Mouse (Mus musculus) left cerebral cortex, postnatal 14 days (tissue): ENCODE measurements around the gene Tmem217. TPM values are rescaled to one million over a fixed set of nuclear protein-coding genes. Genes with fewer than 3 reads are reported as not detected.

Experiments
- DNase-seq, 2 experiments: peaks; one replicate each; pipeline ENCODE4 v3.0.0; 2021 to 2022; ENCODE audit warnings: low spot score in 2 of 2, mixed read lengths in 1 of 2
- intact Hi-C: fragments of 180-260 bp; cut with DNase I; formaldehyde crosslinking; loops from one replicate; pipeline ENCODE4 v1.15.1; 2025
- total RNA-seq, 2 experiments: library from RNA; stranded (reverse); gene quantifications; 2 replicates each; pipeline ENCODE4 v1.2.3; 2021

Gene Tmem217
- total RNA-seq, 2 experiments from 2014 or later, result 0.68 TPM; not detected in 1

- peak; percentile 22 to 52 for DNase-seq
- intact Hi-C loops, result loop anchor here (2.0 to 5.0 kb wide), 2 partner anchors 55 to 96 kb away; no protein-coding TSS in a partner anchor
These were observed 59.7 kb downstream of the Tmem217 start for GRCm38 (mm10) chr17:29492269-29493191.

DNA sequence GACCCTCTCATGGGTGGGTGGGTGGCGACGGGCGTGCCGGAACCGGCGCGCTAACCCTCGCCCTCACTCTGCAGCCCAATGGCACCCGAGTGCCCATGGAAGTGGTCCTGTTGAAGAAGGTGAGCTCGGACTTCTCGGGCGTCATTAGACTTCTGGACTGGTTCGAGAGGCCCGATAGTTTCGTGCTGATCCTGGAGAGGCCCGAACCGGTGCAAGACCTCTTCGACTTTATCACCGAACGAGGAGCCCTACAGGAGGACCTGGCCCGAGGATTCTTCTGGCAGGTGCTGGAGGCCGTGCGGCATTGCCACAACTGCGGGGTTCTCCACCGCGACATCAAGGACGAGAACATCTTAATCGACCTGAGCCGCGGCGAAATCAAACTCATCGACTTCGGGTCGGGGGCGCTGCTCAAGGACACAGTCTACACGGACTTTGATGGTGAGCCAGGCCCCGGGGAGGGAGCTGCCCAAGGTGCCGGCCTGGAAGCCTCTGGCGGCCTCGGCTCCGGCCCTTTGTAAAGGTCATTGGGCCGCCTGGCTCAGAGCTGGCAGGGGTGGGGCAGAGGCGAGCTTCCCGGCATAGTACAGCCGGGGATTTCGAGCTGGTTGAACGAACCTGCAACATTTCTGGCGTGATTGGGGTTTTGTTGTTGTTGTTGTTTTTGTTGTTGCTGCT is 60.5 kb downstream of the Tmem217 start:
- no peak for DNase-seq
- intact Hi-C loops, result loop anchor here (2.0 to 5.0 kb wide), 2 partner anchors 54 to 95 kb away; no protein-coding TSS in a partner anchor

- peak; percentile 27 to 43 for DNase-seq
- intact Hi-C loops, result loop anchor here (5.0 kb wide), 1 partner anchor 54 kb away; no protein-coding TSS in a partner anchor
These were observed 61.2 kb downstream of the Tmem217 start, which contains the start of gene Pim1 for GRCm38 (mm10) chr17:29490713-29491581. Pim1 (plus strand) TSS chr17:29490753.

DNA sequence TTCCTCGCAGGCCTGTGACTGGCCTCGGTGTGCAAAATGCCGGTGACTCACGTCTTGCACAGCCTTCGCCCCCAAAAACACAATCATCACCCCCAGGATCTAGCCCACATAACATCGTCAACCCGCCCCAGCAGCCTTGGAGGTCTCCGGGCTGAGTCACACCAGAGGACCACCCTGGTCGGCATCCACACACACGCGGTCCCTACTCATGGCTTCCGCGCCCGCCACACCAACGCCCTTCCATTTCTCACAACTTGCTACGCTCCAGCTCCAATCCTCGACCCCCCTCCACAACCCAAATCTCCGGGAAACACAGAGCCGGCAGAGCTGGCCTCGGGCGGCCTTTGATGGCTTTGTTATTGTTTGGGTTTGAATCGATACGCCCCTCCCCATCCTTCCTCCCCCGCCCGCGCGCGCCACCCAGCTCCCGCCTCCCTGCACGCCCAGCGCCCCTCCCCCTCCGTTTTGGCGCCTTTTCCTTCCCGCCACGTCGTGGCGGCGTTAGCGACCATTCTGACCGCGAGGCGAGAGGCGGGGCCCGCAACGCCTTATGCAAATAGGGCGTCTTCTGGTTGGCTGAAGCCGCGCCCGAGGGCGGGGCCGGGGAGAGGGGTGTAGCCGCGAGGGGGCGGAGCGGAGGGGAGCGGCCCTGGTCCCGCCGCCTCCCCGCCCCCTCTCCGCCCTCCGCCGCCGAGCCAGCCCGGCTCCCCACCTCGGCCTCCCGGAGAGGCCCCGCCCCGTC is 62.0 kb downstream of the Tmem217 start:
- intact Hi-C loops, result loop anchor here (5.0 kb wide), 1 partner anchor 53 kb away; no protein-coding TSS in a partner anchor
- DNase-seq, result peak; percentile 94 to 95

GRCm38 (mm10) chr17:29488978-29489970 is 62.9 kb downstream of the Tmem217 start:
- intact Hi-C loops, result no loop called here
- DNase-seq, result no peak

GRCm38 (mm10) chr17:29488257-29488977 is 63.8 kb downstream of the Tmem217 start:
- intact Hi-C loops, result no loop called here
- no peak for DNase-seq

- intact Hi-C loops, result no loop called here
These were observed 66.6 kb downstream of the Tmem217 start for GRCm38 (mm10) chr17:29485336-29486233.

DNA sequence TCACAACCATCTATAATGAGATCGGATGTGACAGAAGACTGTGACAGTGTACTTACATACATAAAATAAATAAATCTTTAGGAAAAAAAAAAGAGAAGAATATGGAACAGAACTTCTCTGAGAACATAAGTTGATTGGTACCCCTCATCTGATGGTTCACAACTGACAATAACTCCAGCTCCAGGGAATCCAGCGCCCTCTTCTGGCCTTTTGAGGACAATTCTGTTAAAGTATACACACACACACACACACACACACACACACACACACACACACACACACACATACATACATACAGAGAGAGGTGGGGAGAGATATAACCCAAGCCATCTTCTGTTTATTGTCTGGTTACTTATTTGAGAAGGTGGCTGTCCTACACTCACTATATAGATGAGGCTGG is 67.8 kb downstream of the Tmem217 start:
- no peak for DNase-seq
- intact Hi-C loops, result no loop called here

More at GRCm38 (mm10) chr17:29485336-29486233, 66.6 kb downstream of the Tmem217 start:
- no peak for DNase-seq

- DNase-seq, result no peak
- intact Hi-C loops, result no loop called here
These were observed 68.9 kb downstream of the Tmem217 start for GRCm38 (mm10) chr17:29483282-29483681.

DNA sequence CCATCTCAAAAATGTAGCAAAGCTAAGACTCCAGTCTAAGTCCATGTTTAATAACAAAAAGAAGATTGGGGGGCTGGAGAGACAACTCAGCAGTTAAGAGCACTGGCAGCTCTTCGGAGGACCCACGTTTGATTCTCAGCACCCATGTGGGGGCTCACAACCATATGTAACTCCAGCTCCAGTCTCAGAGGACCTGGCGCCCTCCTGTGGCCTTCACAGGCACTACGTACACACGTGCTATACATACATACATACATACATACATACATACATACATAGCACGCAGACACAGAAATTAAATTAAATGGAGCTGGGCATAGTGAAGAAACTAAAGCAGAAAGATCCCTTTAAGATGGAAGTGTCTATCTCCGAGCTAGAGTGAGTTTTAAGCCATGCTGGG is 69.6 kb downstream of the Tmem217 start:
- no peak for DNase-seq
- intact Hi-C loops, result no loop called here

DNA sequence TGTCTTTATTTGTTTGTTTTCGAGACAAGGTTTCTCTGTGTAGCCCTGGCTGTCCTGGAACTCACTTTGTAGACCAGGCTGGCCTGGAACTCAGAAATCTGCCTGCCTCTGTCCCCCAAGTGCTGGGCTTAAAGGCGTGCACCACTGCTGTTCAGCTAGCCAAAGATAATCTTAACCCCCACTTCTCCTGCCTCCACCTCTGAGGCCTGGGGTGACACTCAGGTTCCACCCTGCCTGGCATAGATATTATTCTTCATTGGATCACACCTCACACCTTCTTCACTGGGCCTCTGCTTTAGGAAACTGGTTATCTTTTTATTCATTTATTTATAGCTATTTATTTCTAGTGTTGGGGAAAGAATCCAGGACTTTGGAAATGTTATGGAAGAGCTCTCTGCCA is 71.9 kb downstream of the Tmem217 start:
- intact Hi-C loops, result no loop called here
- DNase-seq, result no peak

DNA sequence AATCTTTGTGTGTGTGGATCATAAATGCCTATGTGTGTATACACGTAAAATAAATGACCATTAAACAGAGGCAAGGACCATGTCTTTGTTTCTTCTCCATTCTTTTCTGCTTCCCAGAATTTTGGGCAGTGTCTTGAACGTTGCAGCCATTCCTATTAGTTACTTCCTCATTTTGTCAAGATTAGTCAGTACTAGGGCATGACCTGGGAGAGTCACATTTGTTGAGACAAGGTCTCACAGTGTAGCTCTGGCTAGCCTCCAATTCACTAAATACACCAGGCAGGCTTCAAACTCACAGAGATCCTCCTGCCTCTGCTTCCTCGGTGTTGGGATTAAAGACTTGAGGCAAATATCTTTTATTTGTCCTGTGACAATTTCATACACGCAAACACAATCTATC is 73.9 kb downstream of the Tmem217 start:
- no peak for DNase-seq
- intact Hi-C loops, result no loop called here

DNA sequence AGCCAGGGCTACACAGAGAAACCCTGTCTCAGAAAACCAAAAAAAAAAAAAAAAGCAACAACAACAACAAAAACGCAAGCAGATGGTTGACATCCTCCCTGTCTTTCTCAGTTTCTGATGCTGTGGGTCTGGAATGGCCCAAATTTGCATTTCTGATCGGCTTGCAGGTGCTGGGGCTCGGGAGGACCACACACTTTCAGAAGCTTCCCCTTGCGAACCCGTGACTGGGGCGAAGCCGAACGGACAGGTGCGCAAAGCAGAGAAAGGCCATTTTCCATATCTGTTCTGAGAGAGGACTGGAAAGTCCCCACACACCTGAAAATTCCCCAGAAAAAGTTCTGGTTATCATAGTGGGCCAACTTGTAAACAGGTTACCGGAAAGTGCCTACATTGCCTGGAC is 74.8 kb downstream of the Tmem217 start:
- DNase-seq, result no peak
- intact Hi-C loops, result no loop called here

- intact Hi-C loops, result no loop called here
- no peak for DNase-seq
These were observed 75.7 kb downstream of the Tmem217 start for GRCm38 (mm10) chr17:29476461-29476860.
